Mouse (Mus musculus): Measurements from ENCODE around the gene Nmur1.

- TF ChIP-seq POLR2A (IDR thresholded peaks at IDR 0.05; ENCODE audit: borderline replicate concordance, extremely low read depth, low read depth, low read length) (0 out of 2 replicates have a peak, but pooled peaks have one; percentile 12), CTCF (IDR thresholded peaks at IDR 0.05; ENCODE audit: insufficient read depth, low read length) (no peak)
Observed at GRCm38 (mm10) chr1:86421007-86421406, 5.0 kb downstream of the Nmur1 start.
